Mouse (Mus musculus) MEL (cell line): ENCODE results near the gene Padi1. TPM values are rescaled to one million over a fixed set of nuclear protein-coding genes. Genes with fewer than 3 reads are reported as not detected.

Source experiments
- DNase-seq: peaks from one replicate; pipeline ENCODE4 v3.0.0; 2011; ENCODE audit warnings: low read depth, low spot score
- H3K27ac ChIP-seq: 2 replicates; pipeline ENCODE4 v1.5.1; 2012; ENCODE audit warnings: low read depth, mild to moderate bottlenecking, control low read depth, low read length, moderate library complexity; ENCODE audit not compliant: control insufficient read depth
- H3K27me3 ChIP-seq, 2 experiments: fragments of 150-350 bp in 1 of 2; sonication (generic) in 1 of 2; 2 replicates each; pipeline ENCODE4 v1.6.1; 2012; ENCODE audit warnings: low read length in 2 of 2, mild to moderate bottlenecking in 2 of 2, improper control_type of control experiment in 1 of 2, moderate library complexity in 1 of 2; ENCODE audit not compliant: insufficient read depth in 2 of 2, control insufficient read depth in 1 of 2
- H3K36me3 ChIP-seq, 2 experiments: 2 replicates each; pipeline ENCODE4 v1.6.1; 2012 to 2014; ENCODE audit warnings: low read length in 2 of 2, improper control_type of control experiment in 1 of 2, inconsistent platforms in 1 of 2, mild to moderate bottlenecking in 1 of 2; ENCODE audit not compliant: insufficient read depth in 2 of 2, control insufficient read depth in 1 of 2
- H3K4me1 ChIP-seq, 2 experiments: fragments of 150-350 bp in 1 of 2; sonication (generic) in 1 of 2; 2 replicates each; pipeline ENCODE4 v1.6.1; 2012; ENCODE audit warnings: low read length in 2 of 2, improper control_type of control experiment in 1 of 2, mild to moderate bottlenecking in 1 of 2; ENCODE audit not compliant: insufficient read depth in 2 of 2, control insufficient read depth in 1 of 2
- H3K4me3 ChIP-seq, 2 experiments: fragments of 150-350 bp in 1 of 2; sonication (generic) in 1 of 2; 2 replicates each; pipeline ENCODE4 v1.5.1; 2012; ENCODE audit warnings: low read depth in 2 of 2, low read length in 2 of 2, mild to moderate bottlenecking in 2 of 2, moderate library complexity in 2 of 2, control low read depth in 1 of 2, improper control_type of control experiment in 1 of 2; ENCODE audit not compliant: control insufficient read depth in 1 of 2, insufficient read depth in 1 of 2
- H3K79me2 ChIP-seq: 2 replicates; pipeline ENCODE4 v1.6.1; 2012; ENCODE audit warnings: mild to moderate bottlenecking, low read length, moderate library complexity; ENCODE audit not compliant: control insufficient read depth, poor library complexity, insufficient read depth
- H3K9ac ChIP-seq: 2 replicates; pipeline ENCODE4 v1.6.1; 2012; ENCODE audit warnings: low read depth, mild to moderate bottlenecking, control low read depth, low read length, moderate library complexity; ENCODE audit not compliant: control insufficient read depth, poor library complexity, severe bottlenecking
- H3K9me3 ChIP-seq: fragments of 150-350 bp; sonication (generic); replicated peaks from 2 replicates; pipeline ENCODE4 v1.6.1; 2012; ENCODE audit warnings: mild to moderate bottlenecking, low read length, improper control_type of control experiment, moderate library complexity; ENCODE audit not compliant: insufficient read depth
- BHLHE40 ChIP-seq: IDR thresholded peaks from 2 replicates; pipeline ENCODE4 v1.6.1; 2012; ENCODE audit warnings: low read depth, mild to moderate bottlenecking, inconsistent platforms, low read length, improper control_type of control experiment, borderline replicate concordance
- CHD2 ChIP-seq: IDR thresholded peaks from 2 replicates; pipeline ENCODE4 v1.6.1; 2011; ENCODE audit warnings: low read length, improper control_type of control experiment
- ETS1 ChIP-seq: IDR thresholded peaks from 2 replicates; pipeline ENCODE4 v1.6.1; 2012; ENCODE audit warnings: low read depth, mild to moderate bottlenecking, inconsistent platforms, low read length, improper control_type of control experiment, moderate library complexity
- GABPA ChIP-seq: IDR thresholded peaks from 2 replicates; pipeline ENCODE4 v1.6.1; 2012; ENCODE audit warnings: low read depth, mild to moderate bottlenecking, inconsistent platforms, low read length, improper control_type of control experiment, moderate library complexity
- GATA1 ChIP-seq: IDR thresholded peaks from 2 replicates; pipeline ENCODE4 v1.6.1; 2011; ENCODE audit warnings: low read depth, low read length, improper control_type of control experiment
- HCFC1 ChIP-seq: IDR thresholded peaks from 2 replicates; pipeline ENCODE4 v1.6.1; 2012; ENCODE audit warnings: low read depth, mild to moderate bottlenecking, inconsistent platforms, low read length, improper control_type of control experiment, moderate library complexity
- JUND ChIP-seq: IDR thresholded peaks from 2 replicates; pipeline ENCODE4 v1.6.1; 2011; ENCODE audit warnings: low read depth, mild to moderate bottlenecking, improper control_type of control experiment, low read length
- KAT2A ChIP-seq: conservative IDR thresholded peaks from 2 replicates; pipeline ENCODE4 v1.6.1; 2012; ENCODE audit warnings: low read depth, low read length, improper control_type of control experiment, inconsistent platforms
- MAZ ChIP-seq: IDR thresholded peaks from 2 replicates; pipeline ENCODE4 v1.6.1; 2012; ENCODE audit warnings: low read depth, mild to moderate bottlenecking, inconsistent platforms, low read length, improper control_type of control experiment
- MEF2A ChIP-seq: IDR thresholded peaks from 2 replicates; pipeline ENCODE4 v1.6.1; 2014; ENCODE audit warnings: low read depth, mild to moderate bottlenecking, inconsistent platforms, low read length, improper control_type of control experiment; ENCODE audit not compliant: poor library complexity, insufficient replicate concordance, severe bottlenecking; ENCODE audit errors: extremely low read depth
- MYB ChIP-seq: IDR thresholded peaks from 2 replicates; pipeline ENCODE4 v1.6.1; 2011; ENCODE audit warnings: mild to moderate bottlenecking, low read depth, low read length, improper control_type of control experiment
- MYC ChIP-seq: IDR thresholded peaks from 2 replicates; pipeline ENCODE4 v1.6.1; 2011; ENCODE audit warnings: low read depth, mild to moderate bottlenecking, low read length, improper control_type of control experiment, moderate library complexity
- NRF1 ChIP-seq: IDR thresholded peaks from 2 replicates; pipeline ENCODE4 v1.6.1; 2014; ENCODE audit warnings: low read depth, mild to moderate bottlenecking, inconsistent platforms, low read length, improper control_type of control experiment, moderate library complexity; ENCODE audit not compliant: poor library complexity, insufficient read depth, severe bottlenecking
- POLR2A ChIP-seq, 2 experiments: IDR thresholded peaks; 2 replicates each; pipeline ENCODE4 v1.6.1; 2011 to 2012; ENCODE audit warnings: low read length in 2 of 2, mild to moderate bottlenecking in 2 of 2, control low read depth in 1 of 2, improper control_type of control experiment in 1 of 2, low read depth in 1 of 2, moderate library complexity in 1 of 2; ENCODE audit not compliant: control insufficient read depth in 1 of 2, insufficient read depth in 1 of 2, poor library complexity in 1 of 2
- POLR2AphosphoS5 ChIP-seq: IDR thresholded peaks from 2 replicates; pipeline ENCODE4 v1.6.1; 2012; ENCODE audit warnings: low read depth, borderline replicate concordance, mild to moderate bottlenecking, inconsistent platforms, low read length, moderate library complexity, mixed read lengths
- RAD21 ChIP-seq: IDR thresholded peaks from 2 replicates; pipeline ENCODE4 v1.6.1; 2011; ENCODE audit warnings: mild to moderate bottlenecking, low read depth, low read length, improper control_type of control experiment
- RCOR1 ChIP-seq: IDR thresholded peaks from 2 replicates; pipeline ENCODE4 v1.6.1; 2012; ENCODE audit warnings: low read depth, mild to moderate bottlenecking, inconsistent platforms, low read length, improper control_type of control experiment
- SMC3 ChIP-seq: IDR thresholded peaks from 2 replicates; pipeline ENCODE4 v1.6.1; 2011; ENCODE audit warnings: low read depth, low read length, improper control_type of control experiment
- TCF12 ChIP-seq: IDR thresholded peaks from 2 replicates; pipeline ENCODE4 v1.6.1; 2014; ENCODE audit warnings: low read depth, mild to moderate bottlenecking, inconsistent platforms, low read length, improper control_type of control experiment, moderate library complexity
- UBTF ChIP-seq: IDR thresholded peaks from 2 replicates; pipeline ENCODE4 v1.6.1; 2012; ENCODE audit warnings: low read depth, mild to moderate bottlenecking, inconsistent platforms, low read length, improper control_type of control experiment, moderate library complexity, borderline replicate concordance; ENCODE audit not compliant: insufficient read depth
- USF1 ChIP-seq: IDR thresholded peaks from 2 replicates; pipeline ENCODE4 v1.6.1; 2014; ENCODE audit warnings: low read depth, mild to moderate bottlenecking, inconsistent platforms, low read length, improper control_type of control experiment, moderate library complexity
- USF2 ChIP-seq, 2 experiments: IDR thresholded peaks; 2 replicates each; pipeline ENCODE4 v1.6.1; 2011 to 2012; ENCODE audit warnings: improper control_type of control experiment in 2 of 2, low read length in 2 of 2, borderline replicate concordance in 1 of 2, inconsistent platforms in 1 of 2, low read depth in 1 of 2, mild to moderate bottlenecking in 1 of 2; ENCODE audit not compliant: insufficient read depth in 1 of 2
- ZC3H11A ChIP-seq: IDR thresholded peaks from 2 replicates; pipeline ENCODE4 v1.6.1; 2012; ENCODE audit warnings: low read depth, mild to moderate bottlenecking, inconsistent platforms, low read length, improper control_type of control experiment
- ZMIZ1 ChIP-seq: IDR thresholded peaks from 2 replicates; pipeline ENCODE4 v1.6.1; 2012; ENCODE audit warnings: low read depth, mild to moderate bottlenecking, inconsistent platforms, low read length, improper control_type of control experiment, moderate library complexity
- ZNF384 ChIP-seq: IDR thresholded peaks from 2 replicates; pipeline ENCODE4 v1.6.1; 2012; ENCODE audit warnings: low read depth, mild to moderate bottlenecking, inconsistent platforms, low read length, improper control_type of control experiment
- polyA plus RNA-seq, 2 experiments: library from polyadenylated mRNA; stranded (reverse) in 1 of 2; unstranded in 1 of 2; fragments of >175 nt in 1 of 2; fragments of >200 nt in 1 of 2; gene quantifications; 2 replicates each; pipeline versions ENCODE4 v1.2.1 to v1.2.4; 2012; ENCODE audit warnings: low replicate concordance in 2 of 2, low read depth in 1 of 2; ENCODE audit not compliant: insufficient read length in 2 of 2, insufficient read depth in 1 of 2, missing spikeins in 1 of 2
- total RNA-seq: library from RNA; depleted of rRNA; stranded (reverse); fragments of 300-350 nt; gene quantifications from 2 replicates; pipeline ENCODE4 v1.2.3, GENCODE M21; 2012

Padi1 gene
- total and polyA plus RNA-seq, 3 experiments: 0.31 to 0.40 TPM; not detected in 1

DNA sequence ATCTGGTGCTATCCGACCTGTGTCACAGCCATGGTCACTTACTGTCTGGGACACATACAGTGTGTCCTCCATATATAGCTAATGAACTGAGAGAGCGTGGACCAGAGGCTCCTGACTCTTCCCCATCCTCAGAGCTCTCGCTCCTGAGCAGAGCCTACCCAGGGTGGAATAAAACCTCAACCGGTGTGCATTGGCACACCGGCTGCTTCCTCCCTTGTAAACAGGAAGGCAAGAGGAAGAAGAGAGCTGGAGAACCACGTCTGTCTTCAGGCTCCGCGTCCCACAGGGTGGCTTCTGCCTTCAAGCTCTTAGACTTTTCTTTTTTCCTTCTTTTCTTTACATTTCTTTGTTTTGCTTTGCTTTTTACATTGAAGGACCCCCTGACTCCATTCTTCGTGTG is 62.8 kb downstream of the Padi1 start:
- no peak overlapping the region for H3K9ac ChIP-seq
- peaks cover 0 to 8% of the 10 kb centered on the region in 2 experiments; a peak in 2 of 4 replicates for H3K36me3 ChIP-seq
- H3K4me3 ChIP-seq: no peak overlapping the region
- no peak for DNase-seq
- no peaks in the 10 kb centered on the region for H3K9me3 ChIP-seq
- no peaks in the 10 kb centered on the region for H3K79me2 ChIP-seq
- H3K27ac ChIP-seq: no peak overlapping the region
- no peak for TF ChIP-seq POLR2A (IDR thresholded peaks at IDR 0.05; ENCODE audit: control insufficient read depth in 1 of 2, insufficient read depth in 1 of 2, low read depth in 1 of 2, low read length in 2 of 2, poor library complexity in 1 of 2)
- no peak for TF ChIP-seq UBTF
- TF ChIP-seq MAZ: no peak
- no peak for TF ChIP-seq GATA1
- no peak for TF ChIP-seq MYC
- no peak for TF ChIP-seq MEF2A
- TF ChIP-seq RAD21: no peak
- no peak for TF ChIP-seq SMC3
- H3K27me3 ChIP-seq: no peaks in the 10 kb centered on the region
- H3K4me1 ChIP-seq: no peaks in the 10 kb centered on the region

DNA sequence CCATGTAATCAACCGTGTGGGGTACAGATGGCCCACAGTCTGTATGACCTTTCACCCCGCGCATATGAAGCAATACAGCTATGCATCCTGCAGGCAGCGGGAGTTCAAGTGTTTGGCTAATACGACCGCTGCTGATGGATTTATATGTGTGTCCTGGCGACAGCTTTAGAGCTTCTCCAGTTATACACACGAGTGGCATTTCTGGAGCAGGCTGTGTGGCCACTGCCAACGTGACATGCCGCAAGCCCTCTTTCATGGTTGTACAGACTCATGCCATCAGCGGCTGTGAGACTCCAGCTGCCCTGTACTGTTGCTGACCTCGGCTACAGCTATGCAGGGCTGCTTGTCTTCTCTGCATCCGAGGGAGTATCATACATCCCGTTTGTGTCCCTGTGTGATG is 65.1 kb downstream of the Padi1 start:
- H3K79me2 ChIP-seq: no peaks in the 10 kb centered on the region
- H3K9ac ChIP-seq: no peak overlapping the region
- no peak for DNase-seq
- H3K27ac ChIP-seq: no peak overlapping the region
- no peak overlapping the region for H3K4me3 ChIP-seq
- no peaks in the 10 kb centered on the region for H3K27me3 ChIP-seq
- H3K9me3 ChIP-seq: no peaks in the 10 kb centered on the region
- H3K4me1 ChIP-seq: no peaks in the 10 kb centered on the region
- H3K36me3 ChIP-seq: no peaks in the 10 kb centered on the region
- TF ChIP-seq USF1: no peak
- TF ChIP-seq NRF1: no peak
- no peak for TF ChIP-seq GABPA
- TF ChIP-seq HCFC1: no peak
- TF ChIP-seq TCF12: no peak
- no peak for TF ChIP-seq CHD2
- TF ChIP-seq BHLHE40: no peak
- no peak for TF ChIP-seq USF2 (IDR thresholded peaks at IDR 0.05; ENCODE audit: borderline replicate concordance in 1 of 2, insufficient read depth in 1 of 2, low read depth in 1 of 2, low read length in 2 of 2)
- TF ChIP-seq ZMIZ1: no peak
- no peak for TF ChIP-seq ZC3H11A
- TF ChIP-seq KAT2A: no peak
- TF ChIP-seq MYB: no peak
- no peak for TF ChIP-seq JUND
- TF ChIP-seq RCOR1: no peak
- no peak for TF ChIP-seq ZNF384
- no peak for TF ChIP-seq ETS1
- no peak for TF ChIP-seq POLR2AphosphoS5
